Mouse (Mus musculus) CD4-positive helper T cell, adult 2 months (primary cell): ENCODE results near the gene Cald1.

Experiments used
- DNase-seq: peaks from one replicate; pipeline ENCODE4 v3.0.0-alpha.2; 2012; ENCODE audit warnings: low read depth, missing footprints, low spot score

Cald1 gene

GRCm38 (mm10) chr6:34613122-34613521 is 14.8 kb downstream of the Cald1 start:
- DNase-seq, result no peak

- no peak for DNase-seq
Measured at GRCm38 (mm10) chr6:34615419-34615818, 17.1 kb downstream of the Cald1 start.

GRCm38 (mm10) chr6:34619494-34619893 is 21.2 kb downstream of the Cald1 start:
- DNase-seq, result no peak

- no peak for DNase-seq
Measured at GRCm38 (mm10) chr6:34620242-34620641, 21.9 kb downstream of the Cald1 start.

GRCm38 (mm10) chr6:34622865-34623264 is 24.6 kb downstream of the Cald1 start:
- no peak for DNase-seq

GRCm38 (mm10) chr6:34623290-34623689 is 25.0 kb downstream of the Cald1 start:
- no peak for DNase-seq

- DNase-seq, result no peak
Measured at GRCm38 (mm10) chr6:34624536-34624935, 26.2 kb downstream of the Cald1 start.

GRCm38 (mm10) chr6:34626586-34627245 is 28.4 kb downstream of the Cald1 start:
- no peak for DNase-seq

- no peak for DNase-seq
Measured at GRCm38 (mm10) chr6:34628131-34628530, 29.8 kb downstream of the Cald1 start.

- no peak for DNase-seq
Measured at GRCm38 (mm10) chr6:34633776-34634175, 35.5 kb downstream of the Cald1 start.

GRCm38 (mm10) chr6:34637588-34638438 is 39.5 kb downstream of the Cald1 start:
- DNase-seq, result no peak

GRCm38 (mm10) chr6:34638667-34639066 is 40.4 kb downstream of the Cald1 start:
- no peak for DNase-seq

- no peak for DNase-seq
Measured at GRCm38 (mm10) chr6:34640226-34640625, 41.9 kb downstream of the Cald1 start.

GRCm38 (mm10) chr6:34641081-34641480 is 42.8 kb downstream of the Cald1 start:
- no peak for DNase-seq

GRCm38 (mm10) chr6:34642075-34642547 is 43.8 kb downstream of the Cald1 start:
- DNase-seq, result no peak

GRCm38 (mm10) chr6:34648017-34648787 is 49.9 kb downstream of the Cald1 start:
- no peak for DNase-seq

- DNase-seq, result no peak
Measured at GRCm38 (mm10) chr6:34651298-34651697, 53.0 kb downstream of the Cald1 start.

GRCm38 (mm10) chr6:34655719-34656118 is 57.4 kb downstream of the Cald1 start:
- no peak for DNase-seq

GRCm38 (mm10) chr6:34658791-34659190 is 60.5 kb downstream of the Cald1 start:
- DNase-seq, result no peak

GRCm38 (mm10) chr6:34660724-34661123 is 62.4 kb downstream of the Cald1 start:
- no peak for DNase-seq

- no peak for DNase-seq
Measured at GRCm38 (mm10) chr6:34662626-34663025, 64.3 kb downstream of the Cald1 start.

GRCm38 (mm10) chr6:34664291-34664690 is 66.0 kb downstream of the Cald1 start:
- DNase-seq, result no peak
